In genomic region chr2:35230215-35230614, GRCm38 (mm10) we compare ENCODE assay signal across 16 mouse cellular contexts. TPM values are rescaled to one million over a fixed set of nuclear protein-coding genes. Genes with fewer than 3 reads are reported as not detected.
A peak's percentile ranks its signal among the peaks of the same experiment; 100 is the strongest.
DNase-seq lines count a peak whose midpoint lies in the region; ATAC-seq and TF ChIP-seq lines count a peak whose summit lies in the region.
"Had no signal": no experiment of that assay in that cellular context is flagged by ENCODE, and none has a peak within 500 bp of the region (broad histone marks: within the 10 kb centered on the region; RNA-seq: fewer than 3 reads in every experiment).

No protein-coding gene starts in this region.

- TF ChIP-seq EP300 in stomach, postnatal 0 days (optimal IDR thresholded peaks at IDR 0.05): no peak

- H3K4me3 ChIP-seq in forebrain, embryonic 10.5 days: no peak overlapping the region
- H3K4me3 ChIP-seq in forebrain, embryonic 15.5 days: no peak overlapping the region
- no peak overlapping the region for H3K4me3 ChIP-seq in stomach, embryonic 15.5 days (replicated peaks)
- no peak overlapping the region for H3K4me3 ChIP-seq in stomach, postnatal 0 days (ENCODE audit: low read depth, low read length)
- no peak overlapping the region for H3K4me3 ChIP-seq in limb, embryonic 12.5 days (replicated peaks)
- no peak overlapping the region for H3K4me3 ChIP-seq in midbrain, embryonic 10.5 days
- H3K4me3 ChIP-seq: forebrain, embryonic 13.5 days; liver, embryonic 15.5 days; midbrain, embryonic 12.5 days had no signal

- H3K4me2 ChIP-seq in forebrain, embryonic 15.5 days (replicated peaks): no peak overlapping the region
- no peak overlapping the region for H3K4me2 ChIP-seq in stomach, embryonic 15.5 days
- H3K4me2 ChIP-seq in stomach, postnatal 0 days (replicated peaks; ENCODE audit: low read depth): no peak overlapping the region
- H3K4me2 ChIP-seq in limb, embryonic 12.5 days: peak overlapping the region; percentile 33; the same call in 1 of the 2 replicates
- H3K4me2 ChIP-seq: forebrain, embryonic 13.5 days; liver, embryonic 15.5 days; midbrain, embryonic 12.5 days had no signal

- no peak for DNase-seq in forebrain, embryonic 10.5 days (ENCODE audit: extremely low spot score, low spot score)
- DNase-seq in stomach, postnatal 0 days (ENCODE audit: low spot score): no peak
- DNase-seq in urinary bladder, adult 18-20 months (ENCODE audit: low spot score in 2 of 2): no peak
- no peak for DNase-seq in adrenal gland, adult (ENCODE audit: inconsistent age in 2 of 2, low spot score in 1 of 2)
- no peak for DNase-seq in midbrain, embryonic 10.5 days (ENCODE audit: low spot score)
- DNase-seq: adrenal gland, postnatal 25 days; cerebellum, adult 9-10 months; kidney, postnatal 14 days; thymus, postnatal 25 days had no signal

- 30% methylated on average over 8 of the region's 8 CpGs for WGBS in forebrain, embryonic 10.5 days
- 14% methylated on average over 8 of the region's 8 CpGs for WGBS in forebrain, embryonic 15.5 days
- WGBS in stomach, embryonic 15.5 days: 18% methylated on average over 8 of the region's 8 CpGs
- WGBS in stomach, postnatal 0 days: 14% methylated on average over 8 of the region's 8 CpGs
- 13% methylated on average over 8 of the region's 8 CpGs for WGBS in limb, embryonic 12.5 days
- 25% methylated on average over 8 of the region's 8 CpGs for WGBS in midbrain, embryonic 10.5 days

- no peak overlapping the region for H3K9ac ChIP-seq in forebrain, embryonic 15.5 days (replicated peaks)
- no peak overlapping the region for H3K9ac ChIP-seq in stomach, embryonic 15.5 days
- no peak overlapping the region for H3K9ac ChIP-seq in stomach, postnatal 0 days (ENCODE audit: low read length)
- no peak overlapping the region for H3K9ac ChIP-seq in limb, embryonic 12.5 days (replicated peaks)
- H3K9ac ChIP-seq: forebrain, embryonic 13.5 days; liver, embryonic 15.5 days; midbrain, embryonic 12.5 days had no signal

- no peak for ATAC-seq in forebrain, embryonic 15.5 days (replicated peaks)
- 0 out of 2 replicates have a peak, but pooled peaks have one; percentile 22 for ATAC-seq in stomach, embryonic 15.5 days (ENCODE audit: insufficient read depth, low FRiP score, low read depth)
- ATAC-seq in stomach, postnatal 0 days (ENCODE audit: low FRiP score, low TSS enrichment): no peak
- no peak for ATAC-seq in limb, embryonic 12.5 days (ENCODE audit: insufficient number of reproducible peaks, insufficient read depth, low FRiP score, low TSS enrichment, low read depth)
- ATAC-seq: forebrain, embryonic 13.5 days; intestine, embryonic 16.5 days had no signal

- no peak for TF ChIP-seq CTCF in stomach, postnatal 0 days (IDR thresholded peaks at IDR 0.05; ENCODE audit: low read depth)

- no peaks in the 10 kb centered on the region for H3K27me3 ChIP-seq in forebrain, embryonic 10.5 days (ENCODE audit: poor library complexity, severe bottlenecking)
- H3K27me3 ChIP-seq in forebrain, embryonic 15.5 days: no peaks in the 10 kb centered on the region
- H3K27me3 ChIP-seq in stomach, embryonic 15.5 days (replicated peaks): no peaks in the 10 kb centered on the region
- H3K27me3 ChIP-seq in stomach, postnatal 0 days (ENCODE audit: control insufficient read depth, insufficient read depth, low read length): no peaks in the 10 kb centered on the region
- peaks cover 51% of the 10 kb centered on the region for H3K27me3 ChIP-seq in limb, embryonic 12.5 days
- no peaks in the 10 kb centered on the region for H3K27me3 ChIP-seq in midbrain, embryonic 10.5 days (ENCODE audit: low read depth, poor library complexity, severe bottlenecking)
- H3K27me3 ChIP-seq: forebrain, embryonic 13.5 days; midbrain, embryonic 12.5 days had no signal

- no peaks in the 10 kb centered on the region for H3K36me3 ChIP-seq in forebrain, embryonic 10.5 days (replicated peaks)
- H3K36me3 ChIP-seq in forebrain, embryonic 15.5 days: no peaks in the 10 kb centered on the region
- H3K36me3 ChIP-seq in stomach, embryonic 15.5 days: no peaks in the 10 kb centered on the region
- no peaks in the 10 kb centered on the region for H3K36me3 ChIP-seq in stomach, postnatal 0 days (ENCODE audit: control insufficient read depth, insufficient read depth, low read length)
- no peaks in the 10 kb centered on the region for H3K36me3 ChIP-seq in limb, embryonic 12.5 days
- no peaks in the 10 kb centered on the region for H3K36me3 ChIP-seq in midbrain, embryonic 10.5 days
- H3K36me3 ChIP-seq: liver, embryonic 15.5 days; midbrain, embryonic 12.5 days had no signal

- H3K27ac ChIP-seq in forebrain, embryonic 10.5 days: peak overlapping the region; percentile 51; the same call in 1 of the 2 replicates
- H3K27ac ChIP-seq in forebrain, embryonic 15.5 days (replicated peaks): no peak overlapping the region
- no peak overlapping the region for H3K27ac ChIP-seq in stomach, embryonic 15.5 days
- H3K27ac ChIP-seq in stomach, postnatal 0 days (replicated peaks): no peak overlapping the region
- H3K27ac ChIP-seq in limb, embryonic 12.5 days: peak overlapping the region; percentile 12; the same call in 1 of the 2 replicates
- no peak overlapping the region for H3K27ac ChIP-seq in midbrain, embryonic 10.5 days (replicated peaks)
- H3K27ac ChIP-seq: forebrain, embryonic 13.5 days; liver, embryonic 15.5 days; midbrain, embryonic 12.5 days had no signal

- H3K9me3 ChIP-seq in forebrain, embryonic 10.5 days: no peaks in the 10 kb centered on the region
- no peaks in the 10 kb centered on the region for H3K9me3 ChIP-seq in forebrain, embryonic 15.5 days
- H3K9me3 ChIP-seq in stomach, embryonic 15.5 days: no peaks in the 10 kb centered on the region
- H3K9me3 ChIP-seq in stomach, postnatal 0 days (ENCODE audit: control insufficient read depth, low read length): no peaks in the 10 kb centered on the region
- H3K9me3 ChIP-seq in limb, embryonic 12.5 days: no peaks in the 10 kb centered on the region
- H3K9me3 ChIP-seq in midbrain, embryonic 10.5 days (replicated peaks): no peaks in the 10 kb centered on the region
- H3K9me3 ChIP-seq: forebrain, embryonic 13.5 days; liver, embryonic 15.5 days; midbrain, embryonic 12.5 days had no signal

- H3K4me1 ChIP-seq in forebrain, embryonic 10.5 days: peaks cover 57% of the 10 kb centered on the region
- 0 out of 2 replicates have a peak, but pooled peaks cover 3% of the 10 kb centered on the region for H3K4me1 ChIP-seq in forebrain, embryonic 15.5 days
- peaks cover 7% of the 10 kb centered on the region; the same call in 1 of the 2 replicates for H3K4me1 ChIP-seq in stomach, embryonic 15.5 days
- H3K4me1 ChIP-seq in stomach, postnatal 0 days (replicated peaks; ENCODE audit: control insufficient read depth, insufficient read depth): 0 out of 2 replicates have a peak, but pooled peaks cover 4% of the 10 kb centered on the region
- peaks cover 22% of the 10 kb centered on the region for H3K4me1 ChIP-seq in limb, embryonic 12.5 days (replicated peaks)
- peaks cover 21% of the 10 kb centered on the region for H3K4me1 ChIP-seq in midbrain, embryonic 10.5 days

RNA-seq across cellular contexts. Expression of gene Gsn, which starts 26.0 kb away (rescaled TPM):
- 14.6 and 15.5 TPM in 2 replicates for polyA plus RNA-seq in forebrain, embryonic 10.5 days (2016; fragmentation: Nextera tagmentation; extraction: Ambion mirVana)
- 18.0 and 18.1 TPM in 2 replicates for polyA plus RNA-seq in forebrain, embryonic 15.5 days (2015; fragmentation: Nextera tagmentation; extraction: Ambion mirVana)
- polyA plus RNA-seq in stomach, embryonic 15.5 days (2015; fragmentation: Nextera tagmentation; extraction: Ambion mirVana): 233 and 253 TPM in 2 replicates
- 398 and 433 TPM in 2 replicates for polyA plus RNA-seq in stomach, postnatal 0 days (2015; fragmentation: Nextera tagmentation; extraction: Ambion mirVana)
- 45.2 and 52.5 TPM in 2 replicates for polyA plus RNA-seq in limb, embryonic 12.5 days (2016; fragmentation: Nextera tagmentation; extraction: Ambion mirVana)
- 13.7 and 23.4 TPM in 2 replicates for polyA plus RNA-seq in midbrain, embryonic 10.5 days (2016; fragmentation: Nextera tagmentation; extraction: Ambion mirVana)

RNA-seq across cellular contexts. Expression of gene Rab14, which starts 29.3 kb away (rescaled TPM):
- polyA plus RNA-seq in forebrain, embryonic 10.5 days (2016; fragmentation: Nextera tagmentation; extraction: Ambion mirVana): 254 and 258 TPM in 2 replicates
- 445 and 460 TPM in 2 replicates for polyA plus RNA-seq in forebrain, embryonic 15.5 days (2015; fragmentation: Nextera tagmentation; extraction: Ambion mirVana)
- 283 and 304 TPM in 2 replicates for polyA plus RNA-seq in stomach, embryonic 15.5 days (2015; fragmentation: Nextera tagmentation; extraction: Ambion mirVana)
- polyA plus RNA-seq in stomach, postnatal 0 days (2015; fragmentation: Nextera tagmentation; extraction: Ambion mirVana): 325 and 350 TPM in 2 replicates
- 270 and 291 TPM in 2 replicates for polyA plus RNA-seq in limb, embryonic 12.5 days (2016; fragmentation: Nextera tagmentation; extraction: Ambion mirVana)
- 272 and 294 TPM in 2 replicates for polyA plus RNA-seq in midbrain, embryonic 10.5 days (2016; fragmentation: Nextera tagmentation; extraction: Ambion mirVana)

Comparison
In these comparisons a context has a peak if more than half of its experiments do, and no peak if none do; other contexts are left out.
1. H3K27ac ChIP-seq: peak in forebrain, embryonic 10.5 days (single experiment) and limb, embryonic 12.5 days (single experiment); none in forebrain, embryonic 15.5 days (single experiment), stomach, embryonic 15.5 days (single experiment), stomach, postnatal 0 days (single experiment) and midbrain, embryonic 10.5 days (single experiment).